Mouse (Mus musculus): ENCODE results near the gene Pik3r4.
"Not testable (repeated sequence)": the region's sequence is repeated elsewhere in the genome, so short reads cannot be mapped to it uniquely, and the experiment has no call there.

Gene Pik3r4

GRCm38 (mm10) chr9:105642460-105643371 lies at the start of gene Pik3r4:
TSS of gene Pik3r4 (plus strand) at chr9:105642978.
- DNase-seq (ENCODE audit: low spot score): peak; percentile 80

GRCm38 (mm10) chr9:105598906-105599305 lies 43.9 kb upstream of the Pik3r4 start:
- DNase-seq (ENCODE audit: low spot score): no peak

DNA sequence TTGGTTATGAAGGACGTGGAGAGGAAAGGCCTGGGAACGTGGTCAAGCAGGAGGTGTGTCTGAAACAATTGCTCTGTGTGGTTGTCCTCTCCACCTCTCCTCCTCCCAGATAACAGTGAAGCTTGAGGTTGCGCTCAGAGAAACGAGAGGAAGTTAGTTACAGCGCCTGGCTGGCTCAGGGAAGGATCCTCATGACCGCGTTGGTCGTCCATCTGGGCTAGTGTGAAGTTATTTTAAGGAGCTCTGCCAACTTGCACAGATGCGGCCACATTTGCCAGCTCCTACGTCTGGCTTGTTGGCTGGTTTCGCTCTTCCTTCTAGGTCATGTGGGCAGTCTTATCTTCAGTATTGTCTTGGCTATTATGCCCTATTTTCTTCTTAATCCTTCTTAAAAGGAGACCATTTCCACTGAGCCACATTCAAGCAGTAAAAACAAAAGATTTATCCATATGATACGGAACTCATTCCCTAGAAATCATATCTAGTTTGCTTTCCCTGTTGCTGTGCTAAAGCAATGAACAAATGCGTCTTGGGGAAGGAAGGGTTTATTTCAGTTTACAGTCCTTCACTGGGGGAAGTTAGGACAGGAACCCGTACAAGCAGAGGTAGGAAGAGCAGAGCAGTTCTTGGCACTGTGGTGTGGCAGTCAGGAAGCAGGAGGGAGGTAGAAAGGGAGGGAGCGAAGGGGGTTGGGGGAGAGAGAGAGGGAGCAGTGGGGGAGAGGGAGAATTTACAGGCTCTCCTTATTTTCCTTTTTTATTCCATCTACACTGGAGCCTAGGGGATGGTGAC lies 30.6 kb upstream of the Pik3r4 start:
- no peak for DNase-seq (ENCODE audit: low spot score)

DNA sequence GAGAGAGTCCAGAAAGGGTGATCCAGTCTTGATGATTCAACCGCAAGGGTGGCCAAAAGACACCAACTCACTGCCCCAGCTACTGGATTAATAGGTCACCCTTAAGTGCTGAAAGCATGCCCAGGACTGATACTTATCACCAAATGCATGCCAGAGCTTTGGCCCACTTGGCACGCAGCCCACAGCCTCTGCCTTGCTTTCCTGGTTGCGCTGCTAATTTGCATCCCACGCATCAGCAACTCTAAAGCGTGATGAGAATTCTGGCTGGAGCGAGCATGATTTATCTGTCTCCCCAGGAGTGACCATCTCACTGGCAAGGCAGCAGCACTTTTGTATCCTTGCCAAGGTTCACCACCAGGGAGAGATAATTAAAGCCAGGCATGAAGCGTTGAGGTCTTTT lies 29.9 kb upstream of the Pik3r4 start:
- no peak for DNase-seq (ENCODE audit: low spot score)

DNA sequence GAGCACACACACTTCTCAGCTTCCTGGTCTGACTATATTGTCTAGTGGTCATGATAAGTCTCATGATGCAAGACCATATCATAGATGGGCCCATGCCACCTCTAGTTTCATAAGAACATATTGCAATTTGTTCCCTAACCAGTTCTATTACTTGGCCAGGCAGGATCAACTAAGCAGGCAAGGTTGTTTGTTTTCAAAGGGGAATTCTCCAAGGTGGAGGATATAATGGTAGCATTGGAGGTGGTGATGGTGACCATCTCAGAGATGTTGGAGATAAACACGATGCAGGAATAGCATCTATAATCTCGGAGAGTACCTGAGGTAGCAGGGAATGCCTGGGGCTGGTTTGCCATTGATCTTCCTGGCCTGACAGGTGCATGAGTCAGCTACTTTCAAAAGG lies 26.8 kb upstream of the Pik3r4 start:
- no peak for DNase-seq (ENCODE audit: low spot score)

DNA sequence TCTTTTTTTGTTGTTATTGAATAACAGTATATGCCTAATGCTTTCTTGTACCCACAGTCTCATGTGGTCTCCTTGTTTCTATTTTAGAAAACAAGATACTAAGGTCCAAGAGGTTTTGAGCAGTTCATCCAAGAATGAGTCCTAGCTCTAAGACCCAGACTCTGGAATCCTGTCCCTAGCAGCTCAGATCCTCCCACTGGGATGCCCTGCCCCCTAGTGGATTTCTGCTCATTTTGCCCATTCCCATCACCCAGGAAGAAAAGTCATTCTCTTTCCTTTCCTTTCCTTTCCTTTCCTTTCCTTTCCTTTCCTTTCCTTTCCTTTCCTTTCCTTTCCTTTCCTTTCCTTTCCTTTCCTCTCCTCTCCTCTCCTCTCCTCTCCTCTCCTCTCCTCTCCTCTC lies 25.5 kb upstream of the Pik3r4 start:
- not testable (repeated sequence) for DNase-seq (ENCODE audit: low spot score)

DNA sequence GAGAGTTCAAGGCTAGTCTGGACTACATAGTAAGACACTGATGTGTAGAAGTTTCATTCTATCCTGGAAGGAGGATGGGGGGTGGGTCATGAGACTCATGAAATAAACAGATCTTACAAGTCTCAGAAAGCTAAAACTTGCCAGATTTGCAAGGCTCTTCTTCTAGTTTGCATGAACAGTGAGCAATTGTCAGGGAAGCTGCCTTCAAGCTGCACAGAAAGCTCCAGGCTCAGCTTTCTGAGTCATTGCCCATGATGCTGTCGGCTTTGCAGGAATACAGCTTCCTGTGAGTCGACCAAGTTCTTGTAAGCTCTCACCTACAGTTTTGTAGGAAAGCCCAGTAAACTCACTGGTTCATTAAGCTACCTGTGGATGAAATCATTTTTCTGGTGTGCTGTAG lies 8.8 kb upstream of the Pik3r4 start:
- no peak for DNase-seq (ENCODE audit: low spot score)

DNA sequence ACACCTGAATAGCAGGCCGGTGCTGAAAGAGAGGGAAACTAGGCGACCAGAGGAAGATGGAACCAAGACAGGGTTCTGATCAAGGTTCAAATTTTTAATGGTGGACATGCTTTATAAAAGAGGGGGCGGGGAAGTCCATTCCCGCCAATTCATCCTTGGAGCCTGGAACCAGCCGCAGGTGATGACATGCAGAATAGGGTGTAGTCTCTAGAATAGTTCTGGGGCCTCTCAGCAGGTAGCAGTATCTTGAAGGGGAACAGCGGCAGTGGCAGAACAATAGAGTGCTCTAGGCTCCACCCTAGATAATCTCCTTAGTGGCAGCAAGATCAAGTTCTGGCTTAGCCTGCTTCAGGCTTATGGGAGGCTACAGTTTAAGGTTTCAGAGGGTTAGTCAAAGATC lies 1.4 kb upstream of the Pik3r4 start:
- DNase-seq (ENCODE audit: low spot score): not testable (repeated sequence)

DNA sequence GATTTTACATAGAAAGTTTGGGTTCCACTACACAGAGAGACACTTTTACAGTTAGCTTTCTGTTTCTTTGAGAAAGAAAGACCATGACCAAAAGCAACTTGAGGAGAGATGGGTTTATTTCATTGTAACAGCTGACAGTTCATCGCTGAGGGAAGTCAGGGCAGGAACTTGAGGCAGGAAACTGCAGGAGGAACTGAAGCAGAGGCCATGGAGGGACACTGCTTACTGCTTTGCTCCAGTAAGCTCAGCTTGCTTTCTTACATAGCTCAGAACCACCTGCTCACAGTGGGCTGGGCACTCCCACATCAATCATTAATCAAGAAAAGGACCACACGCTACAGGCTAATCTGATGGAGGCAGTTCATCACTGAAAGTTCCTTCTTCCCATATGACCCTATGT lies 13.4 kb downstream of the Pik3r4 start:
- no peak for DNase-seq (ENCODE audit: low spot score)

- DNase-seq (ENCODE audit: low spot score): peak; percentile 7
Measured at GRCm38 (mm10) chr9:105658216-105658615, 15.4 kb downstream of the Pik3r4 start.

DNA sequence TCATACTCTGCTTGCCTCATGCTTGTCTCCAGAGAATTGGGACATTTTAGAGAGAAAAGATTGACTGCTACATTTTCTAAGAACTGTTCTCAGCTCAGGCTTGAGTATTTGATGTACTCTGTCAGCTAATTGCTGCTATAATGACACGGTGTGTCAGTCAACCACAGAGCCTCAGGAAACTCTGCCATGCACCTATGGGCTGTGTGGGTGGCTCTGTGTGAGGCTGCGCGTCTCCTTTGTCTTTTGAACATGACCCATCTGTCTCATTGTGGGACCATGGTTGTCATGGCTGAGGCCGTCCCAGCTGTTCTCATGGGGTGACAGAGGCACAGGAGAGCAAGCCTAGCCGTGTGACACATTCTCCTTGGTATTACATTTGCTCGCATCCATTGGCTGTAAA lies 17.1 kb downstream of the Pik3r4 start:
- no peak for DNase-seq (ENCODE audit: low spot score)

GRCm38 (mm10) chr9:105665269-105665668 lies 22.5 kb downstream of the Pik3r4 start:
- no peak for DNase-seq (ENCODE audit: low spot score)

DNA sequence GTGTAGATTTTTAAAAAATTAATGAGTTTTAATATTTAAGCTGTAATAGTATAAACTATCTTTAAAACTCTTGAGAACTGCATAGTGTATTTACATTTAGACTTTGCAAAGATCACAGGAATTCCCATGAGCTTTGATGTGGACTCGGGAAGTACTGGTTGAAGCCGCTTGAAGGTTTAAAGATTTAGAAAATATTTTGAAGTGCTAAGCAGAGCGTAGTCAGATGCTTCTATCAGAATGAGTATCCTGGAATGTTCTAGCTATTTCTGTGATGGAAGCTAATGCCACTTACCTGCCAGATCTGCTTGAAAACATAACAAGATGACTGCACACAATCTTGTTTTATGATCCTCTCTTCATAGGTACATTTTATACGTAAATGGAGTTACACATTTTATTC lies 28.1 kb downstream of the Pik3r4 start:
- no peak for DNase-seq (ENCODE audit: low spot score)

DNA sequence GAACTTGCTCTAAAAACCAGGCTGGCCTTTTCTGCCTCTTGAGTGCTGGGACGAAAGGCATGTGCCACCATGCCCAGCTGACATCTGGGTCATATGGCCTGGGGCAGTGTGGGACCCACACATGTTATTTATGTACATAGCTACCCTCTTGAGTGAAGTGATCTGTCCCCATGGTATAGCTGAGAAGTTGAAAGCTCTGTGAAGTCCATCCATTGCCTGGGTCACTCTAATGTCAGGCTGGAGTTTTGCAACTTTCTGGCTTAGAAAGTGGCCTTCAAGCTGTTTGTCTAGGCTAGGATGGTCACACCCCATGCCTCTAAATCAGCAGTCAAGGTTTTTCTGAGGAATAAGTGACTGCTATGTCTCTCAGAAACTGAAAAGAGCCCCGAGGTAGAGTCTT lies 29.3 kb downstream of the Pik3r4 start:
- no peak for DNase-seq (ENCODE audit: low spot score)

- DNase-seq (ENCODE audit: low spot score): no peak
Measured at GRCm38 (mm10) chr9:105675941-105676340, 33.2 kb downstream of the Pik3r4 start.

DNA sequence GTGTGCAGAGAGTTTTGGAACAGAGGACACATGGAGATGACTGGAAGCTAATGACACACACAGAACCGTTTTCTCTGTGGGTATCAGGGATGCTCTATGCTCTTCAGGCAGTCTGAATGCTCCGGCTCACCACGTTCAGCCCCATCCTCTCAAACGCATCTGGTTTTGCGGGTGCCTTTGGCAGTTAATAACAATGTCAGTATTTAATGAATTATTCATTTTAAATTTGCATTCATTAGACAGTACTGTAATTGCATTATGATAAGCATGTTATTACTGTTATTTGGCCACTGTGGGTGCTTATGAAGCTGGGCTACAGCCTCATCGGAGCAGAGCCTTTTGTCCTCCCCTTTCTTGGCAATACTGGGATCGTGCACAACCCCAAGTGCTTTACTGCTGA lies 38.6 kb downstream of the Pik3r4 start:
- DNase-seq (ENCODE audit: low spot score): no peak

GRCm38 (mm10) chr9:105684549-105685165 lies 41.9 kb downstream of the Pik3r4 start:
- DNase-seq (ENCODE audit: low spot score): no peak

DNA sequence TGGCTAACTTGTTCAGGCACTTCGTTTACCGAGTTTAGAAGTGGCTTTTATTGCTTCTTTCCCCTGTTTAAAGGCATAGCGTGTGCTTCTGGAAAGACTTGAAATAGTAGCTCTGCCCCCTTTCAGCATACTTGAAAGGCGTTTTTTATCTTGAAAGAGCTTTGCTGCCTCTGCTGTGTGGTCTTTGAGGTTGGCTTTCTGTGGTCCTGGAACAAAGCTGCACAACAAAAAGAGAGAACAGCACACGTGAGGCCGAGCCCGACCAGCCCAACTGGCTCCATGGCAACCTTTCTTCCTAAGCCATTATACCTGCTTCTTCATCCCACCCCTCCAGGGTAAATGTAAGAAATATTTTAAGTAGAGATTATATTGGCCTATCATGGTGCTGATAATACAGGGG lies 46.7 kb downstream of the Pik3r4 start:
- no peak for DNase-seq (ENCODE audit: low spot score)

DNA sequence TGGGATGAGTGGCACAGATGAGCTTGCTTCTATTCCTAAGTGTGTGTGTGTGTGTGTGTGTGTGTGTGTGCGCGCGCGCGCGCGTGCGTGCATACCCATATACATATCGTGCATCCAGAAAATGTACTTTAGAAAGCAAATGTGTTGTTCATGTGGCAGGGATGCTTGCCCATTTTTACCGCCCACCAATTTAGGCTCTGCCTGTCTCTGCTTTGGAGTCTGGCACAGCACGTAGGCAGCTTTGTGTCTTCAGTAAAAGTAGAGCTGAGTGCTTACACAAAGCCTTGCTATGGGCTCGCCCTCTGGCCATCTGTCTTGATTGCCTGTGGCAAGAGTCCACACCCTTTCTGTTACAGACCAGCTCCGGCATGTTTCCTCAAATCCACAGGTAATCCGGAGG lies 49.7 kb downstream of the Pik3r4 start:
- no peak for DNase-seq (ENCODE audit: low spot score)

DNA sequence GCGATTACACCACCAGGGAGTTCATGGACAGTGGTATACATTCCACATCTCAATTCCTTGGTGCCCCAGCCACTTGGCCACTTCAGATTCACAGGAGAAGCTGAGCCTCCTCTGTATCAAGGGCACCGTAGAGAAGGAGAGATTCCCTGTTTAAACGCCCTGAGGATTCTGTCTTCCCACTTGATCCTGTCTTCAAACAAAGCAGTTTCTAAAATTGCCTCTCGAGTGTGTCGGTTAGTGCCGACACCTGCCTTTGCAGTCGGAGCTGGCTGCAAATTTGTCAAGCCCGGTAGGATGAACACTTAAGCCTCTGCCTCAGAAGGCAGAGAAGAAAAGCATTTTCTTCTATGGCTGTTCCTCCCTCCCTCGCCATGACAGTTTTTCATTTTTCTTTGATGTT lies 50.3 kb downstream of the Pik3r4 start:
- no peak for DNase-seq (ENCODE audit: low spot score)

GRCm38 (mm10) chr9:105693854-105694253 lies 51.1 kb downstream of the Pik3r4 start:
- DNase-seq (ENCODE audit: low spot score): no peak

GRCm38 (mm10) chr9:105696818-105697564 lies 54.2 kb downstream of the Pik3r4 start:
- no peak for DNase-seq (ENCODE audit: low spot score)

All from spleen, adult 12 weeks (tissue).